Mouse (Mus musculus) ovary, postnatal 36 days (tissue): ENCODE results near the gene 1600015I10Rik.

Experiments used
- DNase-seq: peaks from one replicate; pipeline ENCODE4 v3.0.0; 2022; ENCODE audit warnings: low spot score, mixed read lengths

Gene 1600015I10Rik

DNA sequence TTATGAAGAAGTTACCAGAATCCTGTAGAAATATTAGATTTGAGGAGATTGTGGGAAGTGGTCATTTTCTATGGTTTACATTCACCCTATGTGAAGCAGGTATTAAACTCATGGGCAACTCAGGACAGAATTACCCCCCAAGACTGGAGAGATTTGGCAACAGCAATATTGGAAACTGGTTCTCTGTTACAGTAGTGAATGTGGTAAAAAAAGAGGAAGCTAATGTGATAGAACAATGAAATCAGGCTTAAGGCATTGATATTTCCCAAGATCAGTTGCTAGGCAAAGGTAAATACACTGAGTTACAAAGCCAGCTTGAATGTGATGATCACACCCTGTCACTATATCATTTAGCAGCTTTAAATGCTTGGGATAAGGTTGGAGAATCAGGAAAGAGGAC lies 38.2 kb downstream of the 1600015I10Rik start:
- DNase-seq, result no peak

DNA sequence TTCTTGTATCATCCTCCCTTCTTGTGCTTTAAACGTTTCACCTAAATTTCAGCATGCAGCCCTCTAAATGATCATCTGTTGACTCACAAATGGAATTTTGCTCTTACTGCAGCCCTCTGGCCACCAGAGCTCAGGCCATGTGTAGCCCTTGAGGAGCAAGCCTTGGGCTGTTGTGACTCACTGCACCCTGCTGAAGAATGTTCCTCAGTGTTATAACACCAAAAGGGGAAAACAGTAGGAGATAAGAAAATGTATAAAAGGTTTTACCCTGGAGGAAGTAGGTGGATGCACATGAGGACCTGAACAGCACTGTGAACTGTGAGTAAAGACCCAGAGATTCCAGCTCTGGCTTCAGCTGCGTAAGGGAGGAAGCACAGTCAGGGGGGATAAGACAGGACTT lies 45.0 kb downstream of the 1600015I10Rik start, which contains the start of gene Doxl2:
Gene Doxl2, plus strand, starts transcription at position 301 of the 400 bp plus-strand sequence.
- no peak for DNase-seq

DNA sequence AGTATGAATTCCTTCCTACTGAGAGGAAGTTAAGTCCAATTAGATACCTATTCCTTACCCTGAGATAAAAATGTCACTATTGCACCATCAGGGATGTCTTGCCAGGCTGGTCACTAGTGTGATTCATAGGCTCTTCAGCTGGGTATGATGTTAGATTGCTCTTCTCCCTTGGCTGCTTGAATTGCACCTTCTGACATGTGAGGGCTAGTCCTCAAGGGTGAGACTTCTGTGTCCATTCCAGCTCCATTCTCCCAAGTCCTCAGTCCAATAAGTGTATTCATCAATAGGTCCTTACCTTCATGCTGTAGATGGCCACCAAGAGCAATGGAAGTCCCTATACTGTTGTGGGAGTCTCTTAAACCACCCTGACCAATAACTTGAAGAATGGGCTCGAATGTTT lies 49.9 kb downstream of the 1600015I10Rik start:
- no peak for DNase-seq

DNA sequence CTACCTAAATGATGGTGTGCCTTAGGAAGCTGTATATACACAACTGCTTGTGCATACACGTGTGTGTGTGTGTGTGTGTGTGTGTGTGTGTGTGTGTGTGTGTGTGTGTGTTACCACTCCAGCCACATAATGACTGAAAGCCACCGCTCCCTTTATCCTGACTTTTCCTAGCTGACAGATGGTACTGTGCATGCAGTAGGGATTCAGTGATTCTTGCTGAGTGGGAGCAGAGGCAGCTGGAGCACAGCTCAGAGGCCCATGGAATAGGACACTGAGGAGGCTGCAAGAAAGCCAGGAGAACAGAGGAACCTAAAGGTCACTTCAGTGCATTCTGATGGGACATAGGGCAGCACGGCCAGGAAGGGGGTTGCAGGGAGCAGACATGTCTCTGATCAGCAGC lies 52.6 kb downstream of the 1600015I10Rik start:
- no peak for DNase-seq
